8 mouse cellular contexts compared by ENCODE assay signal in genomic region chr14:103069864-103070611, GRCm38 (mm10). TPM values are rescaled to one million over a fixed set of nuclear protein-coding genes. Genes with fewer than 3 reads are reported as not detected.
DNase-seq lines count a peak whose midpoint lies in the region; ATAC-seq and TF ChIP-seq lines count a peak whose summit lies in the region.

Gene Cln5 (plus strand): TSS chr14:103070216.

- WGBS in heart, embryonic 11.5 days (ENCODE audit: insufficient replicate concordance): under 1% methylated on average over 65 of the region's 65 CpGs
- WGBS in kidney, embryonic 16.5 days: 0% methylated on average over 65 of the region's 65 CpGs
- WGBS in liver, adult 2 months: under 1% methylated on average over 65 of the region's 65 CpGs

- no peaks in the 10 kb centered on the region for H3K36me3 ChIP-seq in heart, embryonic 11.5 days (ENCODE audit: control insufficient read depth, insufficient read depth, low read length)
- peaks cover 21% of the 10 kb centered on the region for H3K36me3 ChIP-seq in kidney, embryonic 16.5 days (ENCODE audit: insufficient read depth, low read length)
- peaks cover 12% of the 10 kb centered on the region for H3K36me3 ChIP-seq in liver, adult 2 months (ENCODE audit: control insufficient read depth, insufficient read depth, low read length)
- peaks cover 17% of the 10 kb centered on the region for H3K36me3 ChIP-seq in myocyte (ENCODE audit: control insufficient read depth, insufficient read depth)
- peaks cover 7% of the 10 kb centered on the region for H3K36me3 ChIP-seq in splenic B cell, adult 2 months (ENCODE audit: control insufficient read depth, insufficient read depth, low read length, poor library complexity, severe bottlenecking)

- peak within 1 kb of the TSS; percentile 30 for H3ac ChIP-seq in myocyte (ENCODE audit: control insufficient read depth, insufficient read length)

- TF ChIP-seq CTCF in liver, adult 2 months (IDR thresholded peaks at IDR 0.05; ENCODE audit: low read depth, low read length): peak; percentile 37

- TF ChIP-seq POLR2A in liver, adult 2 months (IDR thresholded peaks at IDR 0.05; ENCODE audit: extremely low read depth, insufficient read depth, low read length): peak; percentile 76
- TF ChIP-seq POLR2A in myocyte (IDR thresholded peaks at IDR 0.05; ENCODE audit: insufficient read length, low read depth): peak; percentile 76

- 0 out of 2 replicates have a peak, but pooled peaks cover 2% of the 10 kb centered on the region for H3K4me1 ChIP-seq in heart, embryonic 11.5 days (ENCODE audit: control insufficient read depth, insufficient read depth, low read length)
- H3K4me1 ChIP-seq in kidney, embryonic 16.5 days (ENCODE audit: insufficient read depth, low read length): peaks cover 5% of the 10 kb centered on the region; the same call in 1 of the 2 replicates
- H3K4me1 ChIP-seq in liver, adult 2 months (ENCODE audit: control insufficient read depth, insufficient read depth, low read length): peaks cover 7% of the 10 kb centered on the region

- DNase-seq in B cell, adult 2 months: peak; percentile 95 to 96
- DNase-seq in brain, adult 2 months (ENCODE audit: low read depth, low spot score): peak; percentile 98
- DNase-seq in liver, adult 2 months (ENCODE audit: extremely low read depth, low read depth, low spot score): peak; percentile 84
- peak; percentile 95 for DNase-seq in splenic B cell, adult 2 months (ENCODE audit: low read depth, low spot score)

- no peaks in the 10 kb centered on the region for H3K27me3 ChIP-seq in heart, embryonic 11.5 days (ENCODE audit: control insufficient read depth, insufficient read depth, low read length)
- H3K27me3 ChIP-seq in kidney, embryonic 16.5 days (ENCODE audit: insufficient read depth, low read length): no peaks in the 10 kb centered on the region
- no peaks in the 10 kb centered on the region for H3K27me3 ChIP-seq in liver, adult 2 months (ENCODE audit: control insufficient read depth, insufficient read depth, low read length)
- H3K27me3 ChIP-seq in myocyte (ENCODE audit: control insufficient read depth, insufficient read depth, insufficient read length): no peaks in the 10 kb centered on the region
- H3K27me3 ChIP-seq in splenic B cell, adult 2 months (ENCODE audit: control insufficient read depth, insufficient read depth, low read length, poor library complexity, severe bottlenecking): no peaks in the 10 kb centered on the region

- H3K79me2 ChIP-seq in liver, adult 2 months (ENCODE audit: control insufficient read depth, insufficient read depth, low read length): peaks cover 2% of the 10 kb centered on the region; the same call in 1 of the 2 replicates
- H3K79me2 ChIP-seq in myocyte (ENCODE audit: control insufficient read depth, insufficient read depth): no peaks in the 10 kb centered on the region

- peak within 1 kb of the TSS; percentile 88 for H3K4me2 ChIP-seq in heart, embryonic 11.5 days
- H3K4me2 ChIP-seq in kidney, embryonic 16.5 days (replicated peaks; ENCODE audit: low read depth, low read length): peak within 1 kb of the TSS; percentile 95
- peak within 1 kb of the TSS; percentile 93 for H3K4me2 ChIP-seq in myocyte (ENCODE audit: low read depth)

- peak; percentile 91 for ATAC-seq in erythroblast, adult 5-6 weeks (replicated peaks; ENCODE audit: low FRiP score, poor library complexity, severe bottlenecking)
- peak; percentile 95 for ATAC-seq in heart, embryonic 11.5 days (replicated peaks; ENCODE audit: insufficient number of reproducible peaks, low FRiP score, low TSS enrichment)
- ATAC-seq in kidney, embryonic 16.5 days (ENCODE audit: low FRiP score, low TSS enrichment): peak; percentile 99

- peak within 1 kb of the TSS; percentile 64 for H3K4me3 ChIP-seq in heart, embryonic 11.5 days (ENCODE audit: low read depth, low read length)
- peak within 1 kb of the TSS; percentile 69 for H3K4me3 ChIP-seq in kidney, embryonic 16.5 days (ENCODE audit: low read length)
- peak within 1 kb of the TSS; percentile 68 for H3K4me3 ChIP-seq in liver, adult 2 months (ENCODE audit: insufficient read depth, low read depth, low read length)
- peak within 1 kb of the TSS; percentile 47 for H3K4me3 ChIP-seq in myocyte

- H3K9ac ChIP-seq in heart, embryonic 11.5 days (ENCODE audit: low read depth, low read length): peak within 1 kb of the TSS; percentile 79
- H3K9ac ChIP-seq in kidney, embryonic 16.5 days (replicated peaks; ENCODE audit: low read length): peak within 1 kb of the TSS; percentile 82
- peak within 1 kb of the TSS; percentile 83 for H3K9ac ChIP-seq in liver, adult 2 months (ENCODE audit: low read depth, low read length)

- no peaks in the 10 kb centered on the region for H3K9me3 ChIP-seq in heart, embryonic 11.5 days (replicated peaks; ENCODE audit: control insufficient read depth, low read length)
- H3K9me3 ChIP-seq in kidney, embryonic 16.5 days (ENCODE audit: low read length): no peaks in the 10 kb centered on the region

- H3K27ac ChIP-seq in heart, embryonic 11.5 days (ENCODE audit: low read depth, low read length): peak within 1 kb of the TSS; percentile 89
- H3K27ac ChIP-seq in kidney, embryonic 16.5 days (ENCODE audit: low read length): peak within 1 kb of the TSS; percentile 87
- H3K27ac ChIP-seq in liver, adult 2 months (replicated peaks; ENCODE audit: insufficient read depth, low read depth, low read length): peak within 1 kb of the TSS; percentile 84

TF ChIP-seq in myocyte, 11 proteins besides CTCF, POLR2A, EP300 and RAD21:
- TF ChIP-seq MAX (IDR thresholded peaks at IDR 0.05; ENCODE audit: low read depth): no peak
- no peak for TF ChIP-seq MYOG (IDR thresholded peaks at IDR 0.05; ENCODE audit: control insufficient read depth in 1 of 3, insufficient read depth in 1 of 3, insufficient read length in 2 of 3, low read depth in 2 of 3)
- peak; percentile 77 for TF ChIP-seq POLR2AphosphoS2 (IDR thresholded peaks at IDR 0.05; ENCODE audit: insufficient read length, low read depth)
- no peak for TF ChIP-seq E2F4 (IDR thresholded peaks at IDR 0.05; ENCODE audit: insufficient read depth)
- TF ChIP-seq SRF (IDR thresholded peaks at IDR 0.05; ENCODE audit: control insufficient read depth, insufficient read length, low read depth): no peak
- no peak for TF ChIP-seq TCF3 (IDR thresholded peaks at IDR 0.05; ENCODE audit: insufficient read length, low read depth)
- peak; percentile 59; the same call in 1 of the 2 replicates for TF ChIP-seq CEBPB (IDR thresholded peaks at IDR 0.05; ENCODE audit: insufficient read depth, poor library complexity, severe bottlenecking)
- TF ChIP-seq USF1 (IDR thresholded peaks at IDR 0.05; ENCODE audit: low read depth): peak; percentile 65

RNA-seq across cellular contexts. Expression of gene Cln5, which starts in this region (rescaled TPM):
- total RNA-seq in erythroblast, adult 5-6 weeks (2015; ENCODE audit: low replicate concordance): 18.8 and 20.9 TPM in 2 replicates
- total RNA-seq in erythroblast, adult 5-6 weeks (2017; ENCODE audit: low replicate concordance): 21.9 and 22.2 TPM in 2 replicates
- polyA plus RNA-seq in heart, embryonic 11.5 days (2014; fragmentation: Nextera tagmentation; extraction: Ambion mirVana): 31.4 and 32.2 TPM in 2 replicates
- 36.7 and 38.1 TPM in 2 replicates for polyA plus RNA-seq in kidney, embryonic 16.5 days (2015; fragmentation: Nextera tagmentation; extraction: Ambion mirVana)
- total RNA-seq in liver, adult 2 months (2014; rRNA removed): 30.3 and 41.9 TPM in 2 replicates
- 17.2 and 20.2 TPM in 2 replicates for polyA plus RNA-seq in liver, adult 2 months (2012; rRNA removed)
- polyA plus RNA-seq in myocyte (2012; fragmentation: generic; extraction: Trizol): 20.6 TPM

Comparison
In these comparisons a context has a peak if more than half of its experiments do, and no peak if none do; other contexts are left out.
1. Peak in every context shown above with its lines: DNase-seq, ATAC-seq, H3K4me3 ChIP-seq and H3K27ac ChIP-seq.